Mouse (Mus musculus): ENCODE measurements around the gene Dirc2.
A peak's percentile ranks its signal among the peaks of the same experiment; 100 is the strongest.

Gene Dirc2

DNA sequence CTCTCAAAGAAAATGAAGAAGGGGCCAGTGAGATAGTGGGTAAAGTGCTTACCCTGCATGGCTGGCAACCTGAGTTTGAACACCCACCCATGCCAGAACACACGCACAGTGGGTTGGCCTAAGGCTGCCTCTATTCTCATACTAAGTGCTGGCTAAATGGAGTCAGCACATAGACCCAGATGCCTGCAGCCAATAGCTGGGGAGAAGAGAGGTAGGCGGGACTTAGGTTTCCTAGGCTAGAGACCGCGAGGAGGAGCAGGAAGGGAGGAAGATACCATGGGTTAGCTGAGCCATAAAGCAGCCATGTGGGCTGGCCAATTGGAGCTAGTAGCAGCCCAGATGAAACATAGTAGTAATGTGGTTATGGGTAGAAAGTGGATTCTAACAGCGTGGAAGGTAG, 3.4 kb upstream of the Dirc2 start:
- DNase-seq (ENCODE audit: low spot score in 2 of 2), result no peak

- DNase-seq (ENCODE audit: low spot score in 2 of 2), result no peak
Observed at GRCm38 (mm10) chr16:35771606-35772005, 2.5 kb upstream of the Dirc2 start.

GRCm38 (mm10) chr16:35771141-35771540, 2.0 kb upstream of the Dirc2 start:
- no peak for DNase-seq (ENCODE audit: low spot score in 2 of 2)

GRCm38 (mm10) chr16:35769878-35770657, 912 bp upstream of the Dirc2 start, which contains the start of gene Hspbap1:
TSS of gene Hspbap1 (plus strand) at chr16:35770375.
- peak; percentile 80 to 82 for DNase-seq (ENCODE audit: low spot score in 2 of 2)

DNA sequence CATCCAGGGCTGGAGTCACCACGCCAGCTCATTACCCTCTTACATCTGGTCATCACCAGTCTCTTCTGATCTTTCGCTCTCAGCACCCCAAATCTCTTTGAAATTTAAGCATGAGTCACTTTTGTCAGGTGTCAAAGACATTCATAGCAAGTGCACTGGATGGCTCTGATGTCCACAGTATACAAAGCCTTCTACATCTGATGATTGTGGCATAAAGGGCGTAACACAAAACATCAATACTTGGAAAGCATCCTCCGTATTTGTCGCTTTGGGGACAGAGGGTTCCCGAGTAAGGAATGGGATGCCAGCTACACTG, 729 bp downstream of the Dirc2 start:
- no peak for DNase-seq (ENCODE audit: low spot score in 2 of 2)

GRCm38 (mm10) chr16:35766366-35766765, 2.8 kb downstream of the Dirc2 start:
- no peak for DNase-seq (ENCODE audit: low spot score in 2 of 2)

GRCm38 (mm10) chr16:35765449-35765848, 3.7 kb downstream of the Dirc2 start:
- no peak for DNase-seq (ENCODE audit: low spot score in 2 of 2)

- no peak for DNase-seq (ENCODE audit: low spot score in 2 of 2)
Observed at GRCm38 (mm10) chr16:35764941-35765340, 4.2 kb downstream of the Dirc2 start.

GRCm38 (mm10) chr16:35763590-35764296, 5.4 kb downstream of the Dirc2 start:
- DNase-seq (ENCODE audit: low spot score in 2 of 2), result no peak

DNA sequence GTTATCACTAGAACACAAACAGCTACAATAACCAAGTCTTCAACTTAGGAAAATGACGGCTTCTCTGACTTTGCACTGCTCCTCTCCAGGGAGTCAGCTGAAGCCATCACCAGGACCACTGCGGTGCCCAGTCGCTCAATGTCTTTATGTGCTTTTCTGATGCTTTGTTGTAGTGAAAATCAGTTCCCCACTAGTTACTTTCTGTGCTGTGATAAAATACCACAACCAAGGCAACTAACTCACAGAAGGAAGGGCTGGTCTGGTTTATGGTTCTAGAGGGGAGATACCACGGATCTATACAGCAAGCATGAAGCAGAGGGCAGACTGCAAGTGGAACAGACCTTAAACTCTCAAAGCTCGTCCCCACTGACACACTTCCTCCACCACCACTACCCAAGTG, 9.8 kb downstream of the Dirc2 start:
- DNase-seq (ENCODE audit: low spot score in 2 of 2), result no peak

DNA sequence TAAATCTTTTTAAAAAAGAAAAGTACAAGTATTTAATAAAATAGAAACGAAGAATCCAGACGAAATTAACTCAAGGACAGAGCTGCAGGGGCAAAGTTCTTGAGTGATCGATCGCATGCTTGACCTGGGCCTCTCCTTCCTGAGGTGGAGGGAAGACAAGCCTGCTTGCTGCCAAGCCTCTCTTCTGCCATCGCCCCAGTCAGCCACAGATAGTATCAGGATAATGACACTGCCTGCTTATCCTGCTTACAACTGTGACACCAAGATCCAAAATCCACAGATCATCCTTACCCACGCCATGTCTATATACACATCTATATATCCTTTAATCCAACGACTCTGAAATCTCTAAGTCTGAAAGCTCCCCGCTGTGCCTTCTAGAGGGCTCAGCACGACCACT, 12.5 kb downstream of the Dirc2 start:
- DNase-seq (ENCODE audit: low spot score in 2 of 2), result no peak

DNA sequence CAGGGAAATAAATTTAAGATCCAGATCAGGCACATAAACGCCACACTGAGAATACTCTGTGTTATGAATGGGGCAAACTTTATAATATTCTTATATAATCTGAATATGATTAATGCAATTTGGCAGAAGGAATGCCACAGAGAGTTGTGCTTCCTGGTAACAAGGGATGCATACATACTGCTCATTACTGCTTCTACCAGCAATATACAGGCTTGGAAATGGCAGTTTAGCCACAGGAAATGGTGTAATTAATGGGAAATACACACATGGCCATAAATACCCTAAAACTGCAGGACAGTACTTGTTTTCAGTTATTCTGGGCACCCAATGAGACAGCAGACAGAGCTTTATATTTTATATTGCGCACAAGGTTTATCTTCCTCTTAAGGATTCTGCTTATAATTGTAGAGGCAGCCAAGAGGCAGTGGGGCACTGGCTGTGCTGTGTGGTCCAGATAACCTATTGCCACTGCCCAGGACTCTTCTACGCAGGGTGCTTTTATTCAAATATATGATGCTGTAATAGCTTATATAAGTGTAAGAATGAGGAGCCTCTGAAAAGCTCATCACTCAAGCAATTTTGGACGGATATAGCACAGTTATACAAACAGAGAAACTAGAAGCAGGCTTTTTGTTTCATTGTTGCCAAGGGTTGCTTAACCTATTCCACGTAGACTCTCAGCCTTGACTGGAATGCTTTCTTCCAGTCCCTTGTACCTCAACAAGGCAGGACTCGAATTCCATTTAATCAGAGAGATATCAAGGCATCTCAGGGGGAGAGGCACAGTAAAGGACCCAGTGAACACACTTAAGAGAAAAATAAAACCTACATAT, 13.4 kb downstream of the Dirc2 start:
- no peak for DNase-seq (ENCODE audit: low spot score in 2 of 2)

DNA sequence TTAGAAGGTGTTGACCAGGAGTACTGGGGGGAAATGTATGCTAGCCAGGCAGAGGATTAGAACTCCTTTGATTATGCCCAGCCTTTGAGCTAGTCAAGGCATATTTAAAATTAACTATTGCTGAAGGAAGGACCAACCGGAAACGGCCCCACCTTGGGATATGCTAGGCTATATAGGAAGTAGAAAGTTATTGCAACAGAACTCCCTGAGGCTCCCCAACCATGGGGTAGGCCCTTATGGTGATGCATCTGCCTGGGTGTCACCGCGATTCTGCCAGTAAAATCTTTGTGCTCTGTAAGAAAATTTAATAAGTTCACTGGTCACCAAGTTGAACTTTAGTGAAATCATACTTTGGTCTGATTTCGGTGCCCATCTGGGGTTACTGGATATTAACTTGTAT, 15.2 kb downstream of the Dirc2 start:
- DNase-seq (ENCODE audit: low spot score in 2 of 2), result no peak

GRCm38 (mm10) chr16:35751841-35752240, 17.3 kb downstream of the Dirc2 start:
- DNase-seq (ENCODE audit: low spot score in 2 of 2), result no peak

- DNase-seq (ENCODE audit: low spot score in 2 of 2), result no peak
Observed at GRCm38 (mm10) chr16:35749385-35749784, 19.8 kb downstream of the Dirc2 start.

GRCm38 (mm10) chr16:35748237-35748603, 20.9 kb downstream of the Dirc2 start:
- DNase-seq (ENCODE audit: low spot score in 2 of 2), result no peak

DNA sequence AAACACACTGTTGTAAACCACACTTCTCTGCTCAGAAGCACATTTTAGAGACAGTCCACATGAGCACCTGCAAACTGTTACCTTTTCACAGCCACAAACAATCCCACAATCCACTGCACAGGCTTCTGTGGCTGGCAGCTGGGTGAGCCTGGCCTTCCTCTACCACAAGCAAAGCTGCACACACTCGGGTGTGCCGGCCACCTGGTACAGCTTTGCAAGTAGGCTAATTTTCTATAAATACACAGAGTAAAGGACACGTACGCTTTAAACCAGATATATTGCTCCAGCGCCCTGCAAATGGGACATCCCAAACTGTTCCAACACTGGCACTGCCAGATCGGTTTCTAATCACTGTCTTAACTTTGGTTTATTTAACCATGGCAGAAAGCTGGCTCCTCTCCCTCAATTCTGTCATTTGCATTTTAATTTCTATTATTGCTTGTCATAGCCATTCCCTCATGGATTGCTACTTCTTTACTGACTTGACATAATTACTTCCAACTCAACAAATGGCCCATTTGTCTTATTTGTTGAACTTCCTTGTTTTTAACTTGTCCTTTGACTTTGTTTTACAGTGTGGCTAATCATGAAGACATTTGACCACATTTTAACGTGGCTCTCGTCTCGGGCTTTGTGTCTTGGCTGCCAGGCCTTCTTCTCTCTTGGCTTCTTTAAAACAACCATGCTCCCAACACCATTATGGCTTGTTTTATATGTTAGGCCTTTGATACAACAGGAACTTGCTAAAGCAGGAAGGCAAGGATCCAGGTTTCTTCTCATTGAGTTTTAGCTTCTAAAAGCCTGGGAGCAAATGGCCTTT, 21.5 kb downstream of the Dirc2 start:
- DNase-seq (ENCODE audit: low spot score in 2 of 2), result no peak

DNA sequence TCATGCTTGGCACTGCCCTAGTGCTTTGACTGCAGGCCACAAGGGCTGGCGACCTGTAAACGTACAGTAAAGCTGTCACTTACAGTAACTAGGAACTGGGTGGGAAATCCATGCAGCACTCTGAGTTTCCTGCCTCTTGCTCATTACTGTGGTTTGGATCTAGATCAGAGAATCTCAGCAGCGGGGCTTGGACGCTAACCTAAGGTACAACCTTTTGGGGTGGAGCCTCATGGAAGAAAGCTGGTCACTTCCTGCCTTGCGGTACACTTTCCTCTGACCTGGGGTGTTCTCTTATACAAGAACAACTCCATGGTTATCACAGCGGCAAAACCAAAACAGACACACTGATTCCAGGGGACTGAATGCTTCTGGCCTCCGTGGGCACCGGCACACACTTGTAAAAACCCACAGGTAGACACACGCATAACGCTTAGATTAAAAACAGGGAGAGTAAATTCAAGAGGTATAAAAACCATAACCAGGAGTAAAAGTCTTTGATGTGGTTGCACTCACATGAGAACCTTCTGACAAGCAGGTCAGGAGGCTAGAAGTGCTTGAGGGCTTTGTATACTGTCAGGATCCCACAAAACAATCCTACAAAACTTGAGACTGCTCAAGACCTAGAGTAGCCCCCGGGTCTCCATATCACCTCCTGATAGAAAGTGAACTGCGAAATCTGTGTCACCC, 26.8 kb downstream of the Dirc2 start:
- no peak for DNase-seq (ENCODE audit: low spot score in 2 of 2)

DNA sequence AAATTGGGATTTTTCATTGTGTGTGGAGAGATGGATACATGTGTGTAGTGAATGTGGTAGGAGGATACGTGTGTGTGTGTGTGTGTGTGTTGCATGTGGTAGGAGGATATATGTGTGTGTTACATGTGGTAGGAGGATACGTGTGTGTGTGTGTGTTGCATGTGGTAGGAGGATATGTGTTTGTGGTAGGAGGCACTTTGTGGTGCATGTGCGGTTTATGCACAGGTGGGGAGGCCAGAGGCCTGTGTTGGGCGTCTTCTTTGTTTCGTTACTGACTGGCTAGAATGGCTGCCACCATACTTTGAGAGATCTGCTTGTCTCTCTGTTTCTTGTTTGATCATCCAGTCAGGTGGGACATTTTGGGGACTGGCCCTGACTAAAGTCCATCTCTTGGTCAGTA, 27.5 kb downstream of the Dirc2 start:
- no peak for DNase-seq (ENCODE audit: low spot score in 2 of 2)

DNA sequence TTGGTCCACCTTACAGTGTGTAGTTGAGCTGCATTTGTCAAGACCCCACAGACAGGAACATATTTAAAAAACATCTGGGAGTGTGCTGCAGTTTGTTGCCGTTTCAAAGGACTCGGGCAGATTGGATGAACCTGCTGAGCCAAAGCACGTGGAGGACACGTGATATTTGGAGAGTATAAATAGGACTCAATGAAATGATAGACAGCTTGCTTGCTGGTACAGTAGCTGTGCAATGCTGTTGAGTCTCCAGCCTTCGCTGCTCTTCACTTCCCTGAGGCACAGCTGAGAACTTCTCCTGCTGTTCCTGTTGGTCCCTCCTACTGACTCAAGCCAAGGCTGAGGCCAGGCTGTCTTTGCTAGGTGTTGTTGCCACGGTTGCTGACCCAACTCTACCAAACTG, 28.2 kb downstream of the Dirc2 start:
- no peak for DNase-seq (ENCODE audit: low spot score in 2 of 2)

DNA sequence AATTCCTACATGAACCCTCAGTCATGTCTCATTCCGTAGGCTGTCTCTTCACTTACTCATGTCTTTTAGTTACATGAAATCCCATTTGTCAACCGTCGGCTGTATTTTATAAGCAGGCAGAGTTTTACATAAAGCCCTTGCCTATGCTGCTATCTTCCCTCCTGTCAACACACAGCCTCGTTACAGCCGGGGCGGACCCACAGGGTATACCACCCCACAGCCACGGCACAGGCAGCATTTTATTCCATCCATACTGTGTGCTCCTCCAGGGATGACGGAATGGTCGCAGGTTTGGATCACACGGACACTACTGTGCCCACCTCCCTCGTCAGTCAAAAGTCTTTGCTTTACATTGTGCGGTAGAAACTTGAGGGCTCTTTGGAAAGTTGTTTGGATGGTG, 28.8 kb downstream of the Dirc2 start:
- no peak for DNase-seq (ENCODE audit: low spot score in 2 of 2)
